Mouse (Mus musculus) induced T-regulatory cell, adult 2 months (primary cell): ENCODE data around the gene Fcmr.

Experiments used
- DNase-seq: peaks from one replicate; pipeline ENCODE4 v3.0.0-alpha.2; 2012; ENCODE audit warnings: low read depth

Fcmr gene

DNA sequence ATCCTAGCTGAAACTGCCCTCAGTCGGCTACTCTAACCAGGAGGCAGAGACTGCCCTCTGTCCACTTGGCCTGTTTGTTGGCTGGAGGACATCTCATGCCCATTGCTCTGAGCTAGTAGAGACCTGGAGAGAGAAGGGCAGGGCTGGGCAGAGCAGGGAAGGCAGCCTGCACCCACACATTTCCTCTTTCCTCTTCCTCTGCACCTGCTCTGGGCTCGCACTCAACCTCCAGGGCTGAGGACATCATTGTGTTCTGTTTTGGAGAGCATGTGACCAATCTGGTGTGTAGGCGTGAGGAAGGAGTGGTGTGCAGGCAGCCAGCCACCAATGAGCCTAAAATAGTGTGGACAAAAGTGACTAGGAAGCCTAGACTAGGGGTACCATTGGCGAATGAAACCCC is 1.2 kb upstream of the Fcmr start:
- peak; percentile 55 for DNase-seq

DNA sequence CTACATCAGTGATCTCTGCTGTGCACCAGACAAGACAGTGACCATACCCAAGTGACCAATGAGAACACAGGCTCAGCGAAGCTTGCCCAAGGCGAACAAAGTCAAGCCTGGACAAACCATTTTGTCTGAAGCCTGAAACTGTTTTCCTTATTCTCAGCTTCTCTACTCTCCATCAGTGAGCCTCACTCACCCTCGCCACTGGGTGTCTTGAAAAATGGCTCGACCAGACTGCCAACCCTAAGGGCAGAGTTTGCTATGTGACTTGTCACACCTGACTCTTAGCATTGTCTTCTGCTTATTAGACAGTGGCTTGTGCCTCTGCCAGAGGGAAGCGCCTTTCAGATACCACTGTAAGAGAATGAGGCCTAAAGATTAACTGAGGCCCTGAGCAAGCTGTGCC is 728 bp upstream of the Fcmr start:
- DNase-seq = no peak

DNA sequence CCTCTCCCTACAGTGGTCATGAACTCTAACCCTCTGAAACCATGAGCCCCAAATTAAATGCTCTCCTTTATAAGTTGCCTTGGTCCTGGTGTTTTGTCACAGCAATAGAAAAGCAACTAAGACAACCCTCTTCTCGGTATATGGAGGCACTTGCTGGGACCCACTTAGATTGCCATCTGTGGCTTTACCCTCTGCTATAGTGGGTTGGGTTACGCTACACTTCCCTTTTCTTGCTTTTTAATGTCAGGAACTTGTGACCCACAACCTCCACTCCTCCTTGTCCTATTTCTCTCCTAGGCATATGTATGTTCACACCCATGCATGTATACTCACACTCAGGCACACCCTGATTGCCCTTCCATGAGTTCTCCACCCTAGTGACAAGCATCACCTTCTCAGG is 7.4 kb downstream of the Fcmr start:
- no peak for DNase-seq

DNA sequence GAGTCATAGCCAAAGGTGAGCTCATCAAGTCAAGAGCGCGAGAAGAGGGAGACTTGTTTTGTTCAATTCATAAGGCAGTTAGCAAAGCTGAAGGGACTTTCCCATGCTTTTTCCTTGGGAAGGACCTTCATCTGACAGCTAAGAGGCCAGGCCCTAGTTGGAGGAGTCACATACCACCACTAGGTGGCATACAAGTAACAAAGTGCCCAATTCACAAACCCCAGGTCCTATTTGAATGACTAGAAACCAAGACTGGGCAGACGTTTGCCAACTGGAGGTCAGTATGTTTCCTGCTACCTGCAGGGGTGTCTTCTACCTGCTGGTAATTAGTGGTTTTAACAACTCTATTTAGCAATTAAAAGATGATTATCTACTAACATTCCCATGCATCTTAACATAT is 9.7 kb downstream of the Fcmr start:
- peak; percentile 64 for DNase-seq

DNA sequence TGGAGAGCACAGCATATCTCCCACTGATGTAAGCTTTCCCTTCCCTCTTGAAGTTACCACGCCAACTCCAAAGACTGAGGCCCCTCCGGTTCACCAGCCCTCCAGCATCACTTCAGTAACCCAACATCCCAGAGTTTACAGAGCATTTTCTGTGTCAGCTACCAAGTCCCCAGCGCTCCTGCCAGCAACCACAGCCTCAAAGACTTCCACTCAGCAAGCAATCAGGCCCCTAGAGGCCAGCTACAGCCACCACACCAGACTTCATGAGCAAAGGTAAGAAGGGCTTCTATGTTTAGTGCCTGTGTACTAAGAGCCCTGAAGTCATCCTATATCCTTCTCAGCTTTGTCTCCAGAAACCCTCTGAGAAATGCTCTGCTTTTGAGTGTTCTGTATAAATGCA is 10.4 kb downstream of the Fcmr start:
- peak; percentile 18 for DNase-seq

DNA sequence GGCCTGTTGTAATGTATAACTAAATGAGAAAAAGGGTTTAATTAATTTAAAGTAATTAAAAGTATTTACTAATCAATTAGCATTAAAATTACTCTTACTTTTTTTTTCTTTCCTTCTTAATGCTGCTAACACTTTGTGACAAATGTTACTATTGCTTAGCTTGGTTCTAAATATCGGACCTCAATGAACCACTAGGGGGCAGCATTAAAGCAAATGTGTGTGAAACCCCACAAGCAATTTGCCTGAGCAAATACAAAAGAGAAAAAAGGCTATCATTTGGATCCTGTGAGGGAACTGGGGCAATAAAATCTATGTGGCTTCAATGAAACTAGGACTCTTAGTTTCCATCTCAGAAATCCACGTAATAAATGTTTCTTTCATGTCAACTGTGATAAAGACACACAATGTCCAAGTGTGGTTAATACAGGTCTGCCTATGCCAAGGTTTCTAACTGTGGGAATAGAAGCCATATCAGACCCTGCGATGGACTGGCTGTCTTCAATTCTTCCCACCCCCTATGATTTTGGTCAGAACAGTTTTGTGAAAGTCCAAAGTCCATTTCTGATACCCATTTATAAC is 11.6 kb downstream of the Fcmr start:
- DNase-seq = peak; percentile 85

DNA sequence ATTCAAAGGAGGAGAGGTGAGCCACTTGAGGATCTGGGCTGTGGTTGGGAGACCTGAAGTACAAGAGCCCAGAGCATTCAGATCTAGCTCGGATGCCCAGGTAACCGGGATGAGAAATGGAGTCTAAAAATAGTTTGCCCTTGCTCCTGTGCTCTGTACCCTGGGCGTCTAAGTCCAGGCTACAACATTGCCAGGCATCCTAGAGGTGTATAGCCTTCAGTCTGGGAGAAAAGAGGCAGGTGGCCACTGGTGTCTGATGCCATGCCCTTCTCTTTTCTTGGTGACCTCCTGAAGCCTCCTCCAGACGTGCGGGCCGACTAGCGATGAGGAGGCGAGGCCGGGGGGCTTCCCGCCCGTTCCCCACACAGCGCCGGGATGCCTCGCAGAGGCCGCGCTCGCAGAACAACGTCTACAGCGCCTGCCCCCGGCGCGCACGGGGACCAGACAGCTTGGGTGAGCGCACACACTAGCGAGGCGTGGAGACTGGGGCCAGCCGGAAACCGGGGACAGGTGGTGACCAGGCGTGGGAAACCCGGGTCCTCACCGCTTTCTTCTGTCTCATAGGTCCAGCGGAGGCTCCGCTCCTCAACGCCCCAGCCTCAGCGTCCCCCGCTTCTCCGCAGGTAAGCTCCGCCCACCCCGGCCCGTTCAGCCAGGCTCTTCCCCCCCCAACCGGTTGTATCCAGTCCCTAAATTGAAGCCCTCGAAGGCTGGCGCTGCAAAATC is 12.6 kb downstream of the Fcmr start:
- peak; percentile 71 for DNase-seq

DNA sequence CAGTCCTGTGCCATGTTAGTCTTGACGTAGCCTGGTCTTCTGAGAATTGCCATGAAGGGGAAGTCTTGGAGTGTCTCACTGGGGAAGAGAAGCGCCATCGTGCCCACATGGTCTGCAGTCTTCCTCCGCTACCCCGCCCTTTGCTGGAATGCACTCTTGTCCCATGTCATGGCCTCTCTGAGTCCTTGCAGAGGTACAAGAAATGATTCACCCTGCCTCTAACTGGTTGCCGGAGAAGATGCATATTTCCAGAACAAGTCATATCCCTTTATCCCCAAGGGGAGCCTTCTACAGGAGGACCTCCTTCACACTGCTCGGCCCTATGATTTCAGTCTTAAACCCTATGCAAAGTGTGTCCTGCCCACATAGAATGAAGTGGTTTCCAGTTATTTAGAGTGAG is 14.5 kb downstream of the Fcmr start:
- no peak for DNase-seq

DNA sequence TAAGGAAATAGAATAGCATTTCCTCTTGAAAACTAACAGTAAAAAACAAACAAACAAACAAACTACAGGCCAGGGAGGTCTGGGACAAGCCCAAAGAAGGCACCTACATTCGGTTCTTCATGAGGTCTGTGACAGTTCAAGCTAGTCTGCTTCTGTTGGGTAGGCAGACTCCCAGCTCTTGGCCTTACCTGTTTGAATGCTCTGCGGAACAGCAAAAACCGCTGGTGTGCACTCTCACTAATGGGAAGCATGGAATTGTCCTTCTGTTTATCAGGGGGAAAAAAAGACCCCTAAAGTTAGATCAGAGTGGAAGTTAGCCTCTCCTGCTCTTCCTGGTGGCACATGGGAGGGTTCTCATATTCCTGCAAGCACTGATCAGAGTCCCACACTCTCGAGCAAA is 17.7 kb downstream of the Fcmr start:
- DNase-seq = no peak

DNA sequence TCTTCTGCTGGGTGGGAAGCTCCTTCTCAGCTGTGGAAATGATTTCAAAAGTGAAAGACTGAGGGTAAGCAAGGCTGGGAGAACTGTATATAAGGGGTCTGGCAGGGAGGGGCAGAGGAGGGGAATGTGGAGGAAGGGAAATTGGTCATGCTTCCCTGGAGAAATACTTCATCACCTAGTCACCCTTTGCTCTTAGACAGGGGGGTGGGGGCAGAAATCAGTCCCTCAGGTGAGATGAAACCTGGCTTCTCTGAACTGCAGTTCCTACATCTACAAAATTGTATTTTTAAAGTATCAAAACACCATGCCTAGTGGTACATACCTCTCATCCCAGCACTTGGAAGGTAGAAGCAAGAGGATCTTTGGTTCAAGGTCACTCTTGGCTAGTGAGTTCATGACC is 21.9 kb downstream of the Fcmr start, which contains the start of gene Il24:
TSS of gene Il24 (minus strand) at position 101 of the 400 bp plus-strand sequence.
- DNase-seq = no peak

DNA sequence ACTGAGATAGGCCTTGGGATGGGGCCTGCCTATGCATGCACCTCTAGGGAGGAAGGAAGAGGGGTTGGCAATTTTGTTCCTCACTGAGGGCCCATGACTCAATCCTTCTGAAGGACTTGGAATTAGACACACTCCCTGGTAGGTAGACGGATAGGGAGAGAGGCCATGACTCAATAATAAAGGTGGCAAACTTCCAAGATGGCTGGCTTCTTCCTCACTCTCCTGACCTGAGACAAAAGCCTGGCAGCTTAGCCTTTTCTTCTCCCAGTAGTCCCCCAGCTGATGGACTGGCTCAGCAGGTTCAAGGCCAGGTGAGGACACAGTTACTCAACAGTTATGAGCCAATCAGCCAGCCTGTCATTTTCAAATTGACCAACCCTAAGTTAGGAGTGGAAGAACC is 27.0 kb downstream of the Fcmr start:
- DNase-seq = no peak

DNA sequence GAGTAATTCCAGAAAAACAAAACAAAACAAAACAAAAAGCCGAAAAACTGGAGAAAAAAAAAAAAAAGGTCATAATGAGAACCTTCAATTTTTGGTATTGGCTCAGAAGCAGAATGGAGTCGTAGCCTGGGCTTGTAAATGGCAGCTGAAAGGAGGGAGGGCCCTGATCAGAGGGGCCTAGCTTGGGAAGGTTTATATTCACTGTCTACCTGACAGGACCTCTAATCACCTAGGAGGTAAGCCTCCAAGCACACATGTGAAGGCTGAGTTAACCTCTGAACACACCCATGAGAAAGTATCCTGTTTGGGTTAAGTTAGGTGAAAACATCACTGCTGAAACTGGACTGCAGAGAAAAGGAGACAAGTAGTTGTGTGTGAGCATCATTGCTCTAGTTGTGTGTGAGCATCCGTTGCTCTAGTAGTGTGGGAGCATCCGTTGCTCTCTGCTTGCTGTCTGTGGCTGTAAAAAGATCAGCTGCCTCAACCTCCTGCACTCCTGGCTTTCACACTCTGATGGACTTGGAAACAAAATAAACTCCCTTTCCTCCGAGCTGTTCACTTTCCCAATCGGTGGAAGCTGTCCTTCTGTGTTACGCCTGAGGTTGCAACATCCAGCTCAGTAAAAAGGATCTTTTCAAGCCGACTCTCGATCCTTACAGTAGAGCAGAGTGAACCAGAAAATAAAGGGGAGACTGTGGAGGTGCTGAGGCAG is 28.0 kb downstream of the Fcmr start:
- no peak for DNase-seq

DNA sequence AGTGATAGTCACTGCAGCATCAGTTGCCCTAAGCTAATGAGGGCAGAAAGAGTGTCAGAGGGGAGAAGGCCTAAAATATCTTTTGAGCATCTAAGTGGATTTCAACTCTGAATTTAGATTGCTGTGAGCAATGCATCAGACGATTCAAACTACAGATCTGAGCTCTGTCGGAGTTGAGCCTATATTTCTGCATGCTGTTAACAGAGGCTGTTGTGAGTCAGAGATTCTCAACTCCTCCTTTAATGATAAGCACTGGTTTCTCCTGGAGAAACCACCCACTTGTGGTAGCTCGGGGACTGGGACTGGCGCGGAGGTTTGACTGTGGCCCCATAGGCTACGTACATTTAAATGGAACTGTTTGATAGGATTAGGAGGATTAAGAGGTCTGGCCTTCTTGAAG is 29.0 kb downstream of the Fcmr start:
- no peak for DNase-seq

DNA sequence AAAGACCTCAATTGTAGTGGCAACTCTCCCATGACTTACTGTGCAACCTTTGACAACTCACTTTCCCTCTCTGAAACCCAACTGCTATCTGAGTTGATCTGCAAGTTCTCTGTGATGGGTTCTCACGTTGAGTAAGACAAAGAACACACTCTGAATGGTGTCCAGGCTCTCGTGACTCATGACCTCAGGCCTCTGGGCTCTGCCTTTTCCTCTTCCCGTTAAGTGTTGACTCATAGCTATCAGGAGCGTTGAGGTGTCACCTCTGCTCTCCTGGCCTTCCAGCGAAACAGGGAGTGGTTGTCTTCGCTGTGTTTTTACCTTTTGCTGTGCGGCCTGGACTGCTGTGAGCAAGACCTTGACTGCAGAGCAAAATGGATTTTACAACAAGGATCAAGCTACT is 37.0 kb downstream of the Fcmr start:
- DNase-seq = peak; percentile 17

DNA sequence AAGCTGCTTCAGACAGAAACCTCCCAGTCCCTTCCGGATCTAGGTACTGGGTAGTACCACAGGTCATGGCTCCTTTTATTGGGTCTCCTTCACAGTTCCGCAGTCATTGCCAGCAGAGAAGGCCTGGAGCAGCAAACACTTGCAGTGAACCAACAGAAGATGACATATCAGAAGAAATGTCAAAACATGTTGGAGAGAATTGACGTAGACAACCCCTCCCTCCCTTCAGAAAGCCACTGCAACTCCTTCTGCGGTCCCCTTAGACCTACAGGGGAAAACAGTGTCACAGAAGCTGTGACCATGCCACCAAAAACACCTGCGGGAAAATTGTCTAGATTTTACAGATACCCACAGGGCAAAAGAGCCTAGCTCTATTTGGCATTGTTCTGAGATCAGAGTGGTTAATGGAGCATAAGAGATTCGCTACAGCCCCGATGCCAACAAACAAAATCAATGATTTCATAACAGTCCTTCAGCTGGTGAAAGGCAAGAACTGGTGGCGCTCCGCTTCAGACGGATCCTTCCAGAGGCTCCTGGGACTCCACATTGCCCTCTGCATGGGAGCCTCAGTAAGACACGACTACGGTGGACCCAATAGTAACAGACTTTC is 46.0 kb downstream of the Fcmr start, which contains the start of gene Il20:
TSS of gene Il20 (minus strand) at position 51 of the 610 bp plus-strand sequence.
- DNase-seq = no peak

DNA sequence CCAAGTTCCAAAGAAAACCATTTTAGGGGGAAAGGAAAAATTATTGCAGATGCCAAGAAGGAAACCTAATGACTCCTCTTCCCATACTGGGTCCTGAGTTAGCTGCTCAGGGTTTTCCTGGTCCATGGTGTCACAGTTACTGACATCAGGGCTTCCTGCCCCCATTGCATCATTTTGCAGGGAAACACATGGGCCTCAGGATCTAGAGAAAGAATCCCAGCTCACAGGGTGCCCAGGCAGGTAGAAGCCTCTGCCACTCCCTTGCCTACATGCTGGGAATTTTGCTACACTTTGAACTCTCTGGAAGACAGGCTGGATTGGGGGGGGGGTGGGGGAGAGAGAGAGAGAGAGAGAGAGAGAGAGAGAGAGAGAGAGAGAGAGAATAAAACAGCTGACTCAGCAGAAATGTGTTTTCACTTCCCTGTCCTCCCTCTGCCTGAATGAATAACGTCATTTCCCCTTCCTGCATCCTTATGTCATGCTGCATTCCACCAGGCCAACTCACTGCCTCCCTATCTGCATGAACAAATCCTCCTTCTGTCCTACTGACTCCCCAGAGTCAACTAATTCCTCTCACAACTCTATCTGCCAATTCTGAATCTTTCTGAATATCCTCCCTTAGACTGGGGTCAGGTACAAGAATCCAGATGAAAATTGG is 53.0 kb downstream of the Fcmr start:
- no peak for DNase-seq

DNA sequence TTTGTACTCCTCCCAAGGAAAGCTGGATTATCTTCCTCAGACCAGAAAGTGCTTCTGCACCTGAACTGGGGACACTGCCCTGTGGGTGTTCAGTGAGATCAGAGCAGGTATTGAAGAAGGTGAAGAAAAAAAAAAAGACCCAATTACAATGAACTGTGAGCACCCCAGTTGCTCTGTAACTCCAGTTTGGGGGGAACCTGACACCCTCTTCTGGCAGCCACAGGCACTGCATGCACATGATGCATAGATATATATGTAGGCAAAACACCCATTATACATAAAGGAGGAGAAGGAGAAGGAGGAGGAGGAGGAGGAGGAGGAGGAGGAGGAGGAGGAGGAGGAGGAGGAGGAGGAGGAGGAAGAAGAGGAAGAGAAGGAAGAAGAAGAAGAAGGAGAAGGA is 61.0 kb downstream of the Fcmr start:
- peak; percentile 45 for DNase-seq
